Mouse (Mus musculus) olfactory bulb, adult 2 months (tissue): Measurements from ENCODE around the gene Sik1. TPM values are rescaled to one million over a fixed set of nuclear protein-coding genes. Genes with fewer than 3 reads are reported as not detected.

Experiments
- H3K27ac ChIP-seq: fragments of 200-500 bp; 2 replicates; pipeline ENCODE4 v1.5.1; 2012; ENCODE audit warnings: low read depth, low read length; ENCODE audit not compliant: insufficient read depth
- H3K4me1 ChIP-seq: fragments of 200-500 bp; 2 replicates; pipeline ENCODE4 v1.6.1; 2012; ENCODE audit warnings: low read length; ENCODE audit not compliant: control insufficient read depth, insufficient read depth
- H3K4me3 ChIP-seq: fragments of 200-500 bp; 2 replicates; pipeline ENCODE4 v1.5.1; 2012; ENCODE audit warnings: mild to moderate bottlenecking, low read depth, low read length, moderate library complexity; ENCODE audit not compliant: insufficient read depth
- CTCF ChIP-seq: fragments of 200-500 bp; IDR thresholded peaks from 2 replicates; pipeline ENCODE4 v1.5.1; 2012; ENCODE audit warnings: low read depth, mild to moderate bottlenecking, low read length, moderate library complexity; ENCODE audit not compliant: insufficient read depth
- POLR2A ChIP-seq: fragments of 200-500 bp; IDR thresholded peaks from 2 replicates; pipeline ENCODE4 v1.6.1; 2012; ENCODE audit warnings: mild to moderate bottlenecking, low read depth, low read length, moderate library complexity; ENCODE audit not compliant: insufficient read depth
- WGBS: fragments of 180-500 bp; shearing (Covaris S2); methylation state at CpG from one replicate; pipeline ENCODE4 v1.1.7; 2018; 5-methylcytosine and 5-hydroxymethylcytosine counted together
- polyA plus RNA-seq: library from polyadenylated mRNA; stranded (reverse); fragments of >200 nt; gene quantifications from 2 replicates; pipeline ENCODE4 v1.2.4, GENCODE M21; 2012; ENCODE audit warnings: low replicate concordance; ENCODE audit not compliant: missing spikeins, insufficient read depth, insufficient read length

The Sik1 gene
- polyA plus RNA-seq, 1 experiment: not detected

- no peak overlapping the region for H3K27ac ChIP-seq
- WGBS: 78% methylated on average over 2 of the region's 2 CpGs
- peaks cover 16% of the 10 kb centered on the region for H3K4me1 ChIP-seq
- no peak for TF ChIP-seq CTCF
- TF ChIP-seq POLR2A: no peak
- H3K4me3 ChIP-seq: no peak overlapping the region
These were observed 3.8 kb upstream of the Sik1 start for GRCm38 (mm10) chr17:31859367-31859766.

GRCm38 (mm10) chr17:31858786-31859185 is 3.2 kb upstream of the Sik1 start:
- WGBS: 94% methylated on average over 2 of the region's 2 CpGs

GRCm38 (mm10) chr17:31857903-31858426 is 2.4 kb upstream of the Sik1 start:
- Histone ChIP-seq H3K4me3 (no peak overlapping the region), H3K4me1 (peaks cover 21% of the 10 kb centered on the region), H3K27ac (no peak overlapping the region)
- TF ChIP-seq POLR2A: no peak
- no peak for TF ChIP-seq CTCF
- WGBS: 96% methylated on average over 3 of the region's 3 CpGs

More at GRCm38 (mm10) chr17:31858786-31859185, 3.2 kb upstream of the Sik1 start:
- Histone ChIP-seq H3K4me3 (no peak overlapping the region), H3K4me1 (peaks cover 16% of the 10 kb centered on the region), H3K27ac (no peak overlapping the region)
- no peak for TF ChIP-seq CTCF
- TF ChIP-seq POLR2A: no peak

- WGBS: 94% methylated on average over 4 of the region's 4 CpGs
- no peak for TF ChIP-seq POLR2A
- no peak for TF ChIP-seq CTCF
- Histone ChIP-seq H3K4me1 (peaks cover 25% of the 10 kb centered on the region), H3K27ac (peak overlapping the region; percentile 7; the same call in 1 of the 2 replicates), H3K4me3 (no peak overlapping the region)
These were observed 1.6 kb upstream of the Sik1 start for GRCm38 (mm10) chr17:31857251-31857650.

- Histone ChIP-seq H3K4me3 (peak overlapping the region; percentile 64), H3K4me1 (peaks cover 26% of the 10 kb centered on the region), H3K27ac (peak overlapping the region; percentile 96)
- no peak for TF ChIP-seq CTCF
- TF ChIP-seq POLR2A: no peak
- 37% methylated on average over 17 of the region's 17 CpGs for WGBS
These were observed 1.0 kb upstream of the Sik1 start for GRCm38 (mm10) chr17:31856519-31857160.

GRCm38 (mm10) chr17:31854770-31855596 is 621 bp downstream of the Sik1 start:
- Histone ChIP-seq H3K27ac (peak overlapping the region; percentile 65), H3K4me3 (peak overlapping the region; percentile 75), H3K4me1 (peaks cover 32% of the 10 kb centered on the region)
- no peak for TF ChIP-seq POLR2A
- no peak for TF ChIP-seq CTCF
- WGBS: under 1% methylated on average over 73 of the region's 73 CpGs

- WGBS: 50% methylated on average over 17 of the region's 17 CpGs
- TF ChIP-seq POLR2A (no peak), CTCF (no peak)
- Histone ChIP-seq H3K4me1 (peaks cover 32% of the 10 kb centered on the region), H3K4me3 (peak overlapping the region; percentile 44), H3K27ac (no peak overlapping the region)
These were observed 2.0 kb downstream of the Sik1 start for GRCm38 (mm10) chr17:31853448-31854188.

- TF ChIP-seq POLR2A (no peak), CTCF (no peak)
- H3K27ac ChIP-seq: no peak overlapping the region
- WGBS: 53% methylated on average over 12 of the region's 12 CpGs
- H3K4me1 ChIP-seq: peaks cover 32% of the 10 kb centered on the region
- peak overlapping the region; percentile 44 for H3K4me3 ChIP-seq
These were observed 2.7 kb downstream of the Sik1 start for GRCm38 (mm10) chr17:31852782-31853447.
